Mouse (Mus musculus): ENCODE measurements around the gene Stkld1. TPM values are rescaled to one million over a fixed set of nuclear protein-coding genes. Genes with fewer than 3 reads are reported as not detected.

Gene Stkld1
- total RNA-seq, 2 experiments from 2014 or later: 0.19 to 0.63 TPM

GRCm38 (mm10) chr2:26914148-26914941 is 19.5 kb upstream of the Stkld1 start:
- no peak for DNase-seq (ENCODE audit: low spot score in 2 of 2)

GRCm38 (mm10) chr2:26915927-26916728 is 17.7 kb upstream of the Stkld1 start, which contains the start of the genes Surf2 and Surf1:
TSS of gene Surf2 (plus strand) at chr2:26916367.
TSS of gene Surf1 (minus strand) at chr2:26916530.
- DNase-seq (ENCODE audit: low spot score in 2 of 2): peak; percentile 75 to 77

- no peak for DNase-seq (ENCODE audit: low spot score in 2 of 2)
Observed at GRCm38 (mm10) chr2:26916738-26917137, 17.1 kb upstream of the Stkld1 start.

- DNase-seq (ENCODE audit: low spot score in 2 of 2): no peak
Observed at GRCm38 (mm10) chr2:26919684-26920083, 14.2 kb upstream of the Stkld1 start.

GRCm38 (mm10) chr2:26920190-26920855 is 13.5 kb upstream of the Stkld1 start:
- no peak for DNase-seq (ENCODE audit: low spot score in 2 of 2)

GRCm38 (mm10) chr2:26921784-26922183 is 12.1 kb upstream of the Stkld1 start:
- DNase-seq (ENCODE audit: low spot score in 2 of 2): no peak

GRCm38 (mm10) chr2:26927745-26928476 is 5.9 kb upstream of the Stkld1 start:
- no peak for DNase-seq (ENCODE audit: low spot score in 2 of 2)

GRCm38 (mm10) chr2:26930390-26930789 is 3.5 kb upstream of the Stkld1 start:
- DNase-seq (ENCODE audit: low spot score in 2 of 2): peak in 1 of 2 experiments; percentile 58

- no peak for DNase-seq (ENCODE audit: low spot score in 2 of 2)
Observed at GRCm38 (mm10) chr2:26932473-26933303, 1.2 kb upstream of the Stkld1 start.

GRCm38 (mm10) chr2:26935286-26935685 is 1.4 kb downstream of the Stkld1 start:
- DNase-seq (ENCODE audit: low spot score in 2 of 2): no peak

- DNase-seq (ENCODE audit: low spot score in 2 of 2): no peak
Observed at GRCm38 (mm10) chr2:26936425-26936824, 2.6 kb downstream of the Stkld1 start.

GRCm38 (mm10) chr2:26941539-26941938 is 7.7 kb downstream of the Stkld1 start:
- DNase-seq (ENCODE audit: low spot score in 2 of 2): no peak

GRCm38 (mm10) chr2:26943253-26943652 is 9.4 kb downstream of the Stkld1 start:
- DNase-seq (ENCODE audit: low spot score in 2 of 2): no peak

- DNase-seq (ENCODE audit: low spot score in 2 of 2): no peak
Observed at GRCm38 (mm10) chr2:26950411-26950810, 16.6 kb downstream of the Stkld1 start.

- no peak for DNase-seq (ENCODE audit: low spot score in 2 of 2)
Observed at GRCm38 (mm10) chr2:26951346-26951905, 17.6 kb downstream of the Stkld1 start.

- DNase-seq (ENCODE audit: low spot score in 2 of 2): no peak
Observed at GRCm38 (mm10) chr2:26952193-26952592, 18.3 kb downstream of the Stkld1 start.

GRCm38 (mm10) chr2:26952866-26953265 is 19.0 kb downstream of the Stkld1 start:
- no peak for DNase-seq (ENCODE audit: low spot score in 2 of 2)

- no peak for DNase-seq (ENCODE audit: low spot score in 2 of 2)
Observed at GRCm38 (mm10) chr2:26954735-26955395, 21.0 kb downstream of the Stkld1 start.
